9 mouse cellular contexts compared by ENCODE assay signal in genomic region chr2:164909100-164909499, GRCm38 (mm10). TPM values are rescaled to one million over a fixed set of nuclear protein-coding genes. Genes with fewer than 3 reads are reported as not detected.
DNase-seq lines count a peak whose midpoint lies in the region; ATAC-seq and TF ChIP-seq lines count a peak whose summit lies in the region.
"Had no signal": no experiment of that assay in that cellular context is flagged by ENCODE, and none has a peak within 500 bp of the region (broad histone marks: within the 10 kb centered on the region; RNA-seq: fewer than 3 reads in every experiment).

No protein-coding gene starts in this region.

- 90% methylated on average over 3 of the region's 3 CpGs for WGBS in heart, embryonic 16.5 days
- 95% methylated on average over 3 of the region's 3 CpGs for WGBS in stomach, embryonic 15.5 days
- 93% methylated on average over 3 of the region's 3 CpGs for WGBS in stomach, postnatal 0 days
- 94% methylated on average over 3 of the region's 3 CpGs for WGBS in limb, embryonic 15.5 days
- WGBS in thymus, adult 2 months = 86% methylated on average over 3 of the region's 3 CpGs

- TF ChIP-seq CTCF in stomach, postnatal 0 days (IDR thresholded peaks at IDR 0.05; ENCODE audit: low read depth) = no peak
- TF ChIP-seq CTCF in thymus, adult 2 months (IDR thresholded peaks at IDR 0.05; ENCODE audit: borderline replicate concordance, control insufficient read depth, extremely low read depth, insufficient read depth, low read length, poor library complexity) = no peak

- H3K27ac ChIP-seq in heart, embryonic 16.5 days (ENCODE audit: low read length) = no peak overlapping the region
- H3K27ac ChIP-seq in stomach, embryonic 15.5 days = no peak overlapping the region
- no peak overlapping the region for H3K27ac ChIP-seq in stomach, postnatal 0 days (replicated peaks)
- H3K27ac ChIP-seq in limb, embryonic 15.5 days = no peak overlapping the region
- no peak overlapping the region for H3K27ac ChIP-seq in thymus, adult 2 months (ENCODE audit: control insufficient read depth, insufficient read depth, low read length)

- H3K4me3 ChIP-seq in heart, embryonic 16.5 days (ENCODE audit: low read length) = no peak overlapping the region
- peak overlapping the region; percentile 86; the same call in 1 of the 2 replicates for H3K4me3 ChIP-seq in stomach, embryonic 15.5 days (replicated peaks)
- no peak overlapping the region for H3K4me3 ChIP-seq in stomach, postnatal 0 days (ENCODE audit: low read depth, low read length)
- peak overlapping the region; percentile 66; the same call in 1 of the 2 replicates for H3K4me3 ChIP-seq in limb, embryonic 15.5 days
- H3K4me3 ChIP-seq in thymus, adult 2 months (ENCODE audit: control insufficient read depth, insufficient read depth, low read length) = no peak overlapping the region

- no peak overlapping the region for H3K4me2 ChIP-seq in heart, embryonic 16.5 days (ENCODE audit: low read depth, low read length)
- peak overlapping the region; percentile 75; the same call in 1 of the 2 replicates for H3K4me2 ChIP-seq in stomach, embryonic 15.5 days
- H3K4me2 ChIP-seq in stomach, postnatal 0 days (replicated peaks; ENCODE audit: low read depth) = no peak overlapping the region
- 0 out of 2 replicates have a peak overlapping the region, but pooled peaks have one; percentile 70 for H3K4me2 ChIP-seq in limb, embryonic 15.5 days

- peaks cover 45% of the 10 kb centered on the region for H3K36me3 ChIP-seq in heart, embryonic 16.5 days (ENCODE audit: control insufficient read depth, insufficient read depth)
- H3K36me3 ChIP-seq in stomach, embryonic 15.5 days = peaks cover 43% of the 10 kb centered on the region
- H3K36me3 ChIP-seq in stomach, postnatal 0 days (ENCODE audit: control insufficient read depth, insufficient read depth, low read length) = peaks cover 34% of the 10 kb centered on the region
- peaks cover 56% of the 10 kb centered on the region for H3K36me3 ChIP-seq in limb, embryonic 15.5 days
- H3K36me3 ChIP-seq in thymus, adult 2 months (ENCODE audit: control insufficient read depth, insufficient read depth, low read length) = peaks cover 48% of the 10 kb centered on the region

- no peak for TF ChIP-seq EP300 in stomach, postnatal 0 days (optimal IDR thresholded peaks at IDR 0.05)

- no peak for DNase-seq in heart, adult 8-10 months (ENCODE audit: low spot score)
- no peak for DNase-seq in stomach, postnatal 0 days (ENCODE audit: low spot score)
- no peak for DNase-seq in c-Kit-positive CD71-positive TER-119-positive erythroid progenitor cells, embryonic 14.5 days (ENCODE audit: low spot score)
- no peak for DNase-seq in thymus, adult 2 months

- no peaks in the 10 kb centered on the region for H3K27me3 ChIP-seq in heart, embryonic 16.5 days (ENCODE audit: control insufficient read depth, insufficient read depth, low read length)
- no peaks in the 10 kb centered on the region for H3K27me3 ChIP-seq in stomach, embryonic 15.5 days (replicated peaks)
- no peaks in the 10 kb centered on the region for H3K27me3 ChIP-seq in stomach, postnatal 0 days (ENCODE audit: control insufficient read depth, insufficient read depth, low read length)
- no peaks in the 10 kb centered on the region for H3K27me3 ChIP-seq in limb, embryonic 15.5 days
- H3K27me3 ChIP-seq in thymus, adult 2 months (ENCODE audit: control insufficient read depth, insufficient read depth, low read length) = no peaks in the 10 kb centered on the region

- H3K4me1 ChIP-seq in heart, embryonic 16.5 days (ENCODE audit: control insufficient read depth, insufficient read depth, low read length) = peaks cover 26% of the 10 kb centered on the region
- H3K4me1 ChIP-seq in stomach, embryonic 15.5 days = peaks cover 19% of the 10 kb centered on the region
- no peaks in the 10 kb centered on the region for H3K4me1 ChIP-seq in stomach, postnatal 0 days (replicated peaks; ENCODE audit: control insufficient read depth, insufficient read depth)
- H3K4me1 ChIP-seq in limb, embryonic 15.5 days = peaks cover 26% of the 10 kb centered on the region
- H3K4me1 ChIP-seq in thymus, adult 2 months (replicated peaks; ENCODE audit: control insufficient read depth, insufficient read depth, low read length) = peaks cover 36% of the 10 kb centered on the region

- ATAC-seq in heart, embryonic 16.5 days (replicated peaks; ENCODE audit: extremely low read depth, insufficient read depth, low FRiP score) = no peak
- ATAC-seq in stomach, embryonic 15.5 days (ENCODE audit: insufficient read depth, low FRiP score, low read depth) = no peak
- ATAC-seq in stomach, postnatal 0 days (ENCODE audit: low FRiP score, low TSS enrichment) = no peak
- ATAC-seq in limb, embryonic 15.5 days (ENCODE audit: insufficient number of reproducible peaks, low FRiP score, low TSS enrichment, low read depth) = no peak
- ATAC-seq: activated CD4-positive, CD25-positive, alpha-beta regulatory T cell, adult 4 months had no signal

- no peak for TF ChIP-seq POLR2A in thymus, adult 2 months (IDR thresholded peaks at IDR 0.05; ENCODE audit: control insufficient read depth, extremely low read depth, insufficient read depth, low read length, poor library complexity)

- peak overlapping the region; percentile 5; the same call in 1 of the 2 replicates for H3K9ac ChIP-seq in heart, embryonic 16.5 days (ENCODE audit: low read length)
- H3K9ac ChIP-seq in stomach, embryonic 15.5 days = no peak overlapping the region
- H3K9ac ChIP-seq in stomach, postnatal 0 days (ENCODE audit: low read length) = no peak overlapping the region
- H3K9ac ChIP-seq in limb, embryonic 15.5 days = no peak overlapping the region

- H3K9me3 ChIP-seq in heart, embryonic 16.5 days (replicated peaks; ENCODE audit: control insufficient read depth, low read length) = peaks cover 6% of the 10 kb centered on the region
- H3K9me3 ChIP-seq in stomach, embryonic 15.5 days = no peaks in the 10 kb centered on the region; the same call in 1 of the 2 replicates
- no peaks in the 10 kb centered on the region; the same call in 1 of the 2 replicates for H3K9me3 ChIP-seq in stomach, postnatal 0 days (ENCODE audit: control insufficient read depth, low read length)
- H3K9me3 ChIP-seq in limb, embryonic 15.5 days = no peaks in the 10 kb centered on the region; the same call in 1 of the 2 replicates

RNA-seq across cellular contexts. Expression of gene Zfp335, which starts 2.5 kb away (rescaled TPM):
- polyA plus RNA-seq in heart, embryonic 16.5 days (2015; fragmentation: Nextera tagmentation; extraction: Ambion mirVana) = 9.2 and 9.5 TPM in 2 replicates
- 1 to 10 TPM; 7.6 to 8.5 (median 8.2) TPM for total RNA-seq in heart, adult 8-10 months (2022)
- 10.6 and 12.1 TPM in 2 replicates for polyA plus RNA-seq in stomach, embryonic 15.5 days (2015; fragmentation: Nextera tagmentation; extraction: Ambion mirVana)
- 3.7 and 4.3 TPM in 2 replicates for polyA plus RNA-seq in stomach, postnatal 0 days (2015; fragmentation: Nextera tagmentation; extraction: Ambion mirVana)
- 13.2 and 13.9 TPM in 2 replicates for polyA plus RNA-seq in limb, embryonic 15.5 days (2015; fragmentation: Nextera tagmentation; extraction: Ambion mirVana)
- polyA plus RNA-seq in thymus, adult 2 months (2012; rRNA removed) = 92.6 and 99.0 TPM in 2 replicates

RNA-seq across cellular contexts. Expression of gene Pcif1, which starts 30.0 kb away (rescaled TPM):
- polyA plus RNA-seq in heart, embryonic 16.5 days (2015; fragmentation: Nextera tagmentation; extraction: Ambion mirVana) = 53.4 and 54.5 TPM in 2 replicates
- total RNA-seq in heart, adult 8-10 months (2022) = 10 to 100 TPM; 23.3 to 34.7 (median 33.0) TPM
- 64.7 and 70.9 TPM in 2 replicates for polyA plus RNA-seq in stomach, embryonic 15.5 days (2015; fragmentation: Nextera tagmentation; extraction: Ambion mirVana)
- polyA plus RNA-seq in stomach, postnatal 0 days (2015; fragmentation: Nextera tagmentation; extraction: Ambion mirVana) = 49.2 and 51.4 TPM in 2 replicates
- polyA plus RNA-seq in limb, embryonic 15.5 days (2015; fragmentation: Nextera tagmentation; extraction: Ambion mirVana) = 62.9 and 67.5 TPM in 2 replicates
- polyA plus RNA-seq in thymus, adult 2 months (2012; rRNA removed) = 79.7 and 87.9 TPM in 2 replicates

RNA-seq across cellular contexts. Expression of gene Mmp9, which starts 31.5 kb away (rescaled TPM):
- 3.8 and 9.7 TPM in 2 replicates for polyA plus RNA-seq in heart, embryonic 16.5 days (2015; fragmentation: Nextera tagmentation; extraction: Ambion mirVana)
- 1 to 10 TPM in 2 of 4 experiments, under 1 TPM in 2; 0.84 to 1.2 (median 0.98) TPM for total RNA-seq in heart, adult 8-10 months (2022)
- polyA plus RNA-seq in stomach, embryonic 15.5 days (2015; fragmentation: Nextera tagmentation; extraction: Ambion mirVana) = 5.3 and 6.2 TPM in 2 replicates
- 0.87 and 1.1 TPM in 2 replicates for polyA plus RNA-seq in stomach, postnatal 0 days (2015; fragmentation: Nextera tagmentation; extraction: Ambion mirVana)
- 22.2 and 52.4 TPM in 2 replicates for polyA plus RNA-seq in limb, embryonic 15.5 days (2015; fragmentation: Nextera tagmentation; extraction: Ambion mirVana)
- polyA plus RNA-seq in thymus, adult 2 months (2012; rRNA removed) = 29.1 and 31.7 TPM in 2 replicates

RNA-seq across cellular contexts. Expression of gene Slc12a5, which starts 51.5 kb away (rescaled TPM):
- polyA plus RNA-seq in heart, embryonic 16.5 days (2015; fragmentation: Nextera tagmentation; extraction: Ambion mirVana) = 0.21 and 0.68 TPM in 2 replicates
- 1 to 10 TPM; 1.2 to 4.2 (median 2.8) TPM for total RNA-seq in heart, adult 8-10 months (2022)
- 1.0 and 1.4 TPM in 2 replicates for polyA plus RNA-seq in stomach, embryonic 15.5 days (2015; fragmentation: Nextera tagmentation; extraction: Ambion mirVana)
- polyA plus RNA-seq in stomach, postnatal 0 days (2015; fragmentation: Nextera tagmentation; extraction: Ambion mirVana) = 0.12 and 0.21 TPM in 2 replicates
- 0.51 and 0.97 TPM in 2 replicates for polyA plus RNA-seq in limb, embryonic 15.5 days (2015; fragmentation: Nextera tagmentation; extraction: Ambion mirVana)
- polyA plus RNA-seq in thymus, adult 2 months (2012; rRNA removed) = 0.70 and 1.3 TPM in 2 replicates

RNA-seq across cellular contexts. Expression of gene Pltp, which starts 51.6 kb away (rescaled TPM):
- 52.0 and 67.2 TPM in 2 replicates for polyA plus RNA-seq in heart, embryonic 16.5 days (2015; fragmentation: Nextera tagmentation; extraction: Ambion mirVana)
- 10 to 100 TPM; 32.8 to 40.4 (median 35.7) TPM for total RNA-seq in heart, adult 8-10 months (2022)
- 43.9 and 48.5 TPM in 2 replicates for polyA plus RNA-seq in stomach, embryonic 15.5 days (2015; fragmentation: Nextera tagmentation; extraction: Ambion mirVana)
- polyA plus RNA-seq in stomach, postnatal 0 days (2015; fragmentation: Nextera tagmentation; extraction: Ambion mirVana) = 42.7 and 44.2 TPM in 2 replicates
- polyA plus RNA-seq in limb, embryonic 15.5 days (2015; fragmentation: Nextera tagmentation; extraction: Ambion mirVana) = 57.1 and 61.8 TPM in 2 replicates
- polyA plus RNA-seq in thymus, adult 2 months (2012; rRNA removed) = 227 and 263 TPM in 2 replicates
- total RNA-seq: common myeloid progenitor, adult 5-6 weeks had no signal

Comparison
In these comparisons a context has a peak if more than half of its experiments do, and no peak if none do; other contexts are left out.
1. H3K4me2 ChIP-seq: peak in stomach, embryonic 15.5 days (single experiment) and limb, embryonic 15.5 days (single experiment); none in heart, embryonic 16.5 days (single experiment) and stomach, postnatal 0 days (single experiment).
2. H3K4me3 ChIP-seq: peak in stomach, embryonic 15.5 days (single experiment) and limb, embryonic 15.5 days (single experiment); none in heart, embryonic 16.5 days (single experiment), stomach, postnatal 0 days (single experiment) and thymus, adult 2 months (single experiment).